Mouse (Mus musculus) ES-Bruce4 (cell line): ENCODE results near the gene 1700025C18Rik. TPM values are rescaled to one million over a fixed set of nuclear protein-coding genes. Genes with fewer than 3 reads are reported as not detected.

Experiments used
- H3K27ac ChIP-seq: 2 replicates; pipeline ENCODE4 v1.5.1; 2012; ENCODE audit warnings: low read length, inconsistent platforms; ENCODE audit not compliant: insufficient read depth
- H3K27me3 ChIP-seq: 2 replicates; pipeline ENCODE4 v1.6.1; 2012; ENCODE audit warnings: mild to moderate bottlenecking, low read length, inconsistent platforms; ENCODE audit not compliant: control insufficient read depth, poor library complexity, insufficient read depth, severe bottlenecking
- H3K36me3 ChIP-seq: 2 replicates; pipeline ENCODE4 v1.6.1; 2012; ENCODE audit warnings: inconsistent platforms, mild to moderate bottlenecking, low read length, moderate library complexity; ENCODE audit not compliant: control insufficient read depth, poor library complexity, insufficient read depth, severe bottlenecking
- H3K4me1 ChIP-seq: one replicate; pipeline ENCODE4 v1.8.1; 2011; ENCODE audit warnings: low read length; ENCODE audit not compliant: control insufficient read depth, insufficient read depth
- H3K4me3 ChIP-seq: 2 replicates; pipeline ENCODE4 v1.5.1; 2011; ENCODE audit warnings: low read depth, mild to moderate bottlenecking, low read length
- H3K9ac ChIP-seq: 2 replicates; pipeline ENCODE4 v1.6.1; 2012; ENCODE audit warnings: low read depth, mild to moderate bottlenecking, inconsistent platforms; ENCODE audit not compliant: poor library complexity, severe bottlenecking
- H3K9me3 ChIP-seq: replicated peaks from 2 replicates; pipeline ENCODE4 v1.6.1; 2012; ENCODE audit warnings: mild to moderate bottlenecking, low read length, inconsistent platforms; ENCODE audit not compliant: control insufficient read depth, poor library complexity, insufficient read depth, severe bottlenecking
- CTCF ChIP-seq: IDR thresholded peaks from one replicate; pipeline ENCODE4 v1.8.1; 2011; ENCODE audit warnings: low read depth, low read length
- EP300 ChIP-seq: IDR thresholded peaks from 2 replicates; pipeline ENCODE4 v1.6.1; 2011; ENCODE audit warnings: low read depth, low read length; ENCODE audit not compliant: insufficient read depth
- POLR2A ChIP-seq: IDR thresholded peaks from one replicate; pipeline ENCODE4 v1.8.1; 2011; ENCODE audit warnings: low read length; ENCODE audit not compliant: insufficient read depth
- polyA plus RNA-seq: library from polyadenylated mRNA; stranded (reverse); fragments of >200 nt; gene quantifications from 2 replicates; pipeline ENCODE4 v1.2.4, GENCODE M21; 2011; ENCODE audit warnings: low read depth; ENCODE audit not compliant: missing spikeins, insufficient read depth, insufficient read length

The 1700025C18Rik gene
- polyA plus RNA-seq, 1 experiment = not detected

DNA sequence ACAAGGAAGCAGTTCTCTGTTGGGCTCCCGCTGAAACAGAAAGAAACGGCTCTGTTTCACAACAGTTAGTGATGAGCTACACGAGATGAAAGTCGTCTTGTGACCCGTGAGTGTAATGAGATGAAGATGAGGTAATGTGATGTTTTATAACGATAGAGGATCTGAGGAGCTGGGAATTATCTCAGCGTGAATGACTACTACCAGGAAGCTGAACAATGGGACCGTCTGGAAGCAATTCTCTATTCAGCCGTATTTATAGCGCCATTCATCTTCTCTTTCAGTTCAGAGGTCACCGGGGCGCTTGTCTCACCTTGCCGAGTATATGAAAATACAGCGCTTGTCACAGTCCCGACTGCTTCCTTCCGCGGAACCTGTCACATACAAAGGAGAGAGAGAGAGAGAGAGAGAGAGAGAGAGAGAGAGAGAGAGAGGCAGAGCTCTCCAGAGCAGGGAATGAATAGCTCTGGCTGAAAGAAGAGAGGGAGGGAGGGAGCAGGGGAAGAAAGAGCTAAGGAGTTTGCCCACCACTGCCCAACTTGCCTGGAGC lies 47.4 kb downstream of the 1700025C18Rik start:
- Histone ChIP-seq H3K9ac (no peak overlapping the region), H3K27ac (no peak overlapping the region), H3K9me3 (no peaks in the 10 kb centered on the region), H3K36me3 (no peaks in the 10 kb centered on the region), H3K27me3 (no peaks in the 10 kb centered on the region), H3K4me1 (no peaks in the 10 kb centered on the region), H3K4me3 (no peak overlapping the region)
- TF ChIP-seq EP300 = no peak
- no peak for TF ChIP-seq CTCF
- TF ChIP-seq POLR2A = no peak

DNA sequence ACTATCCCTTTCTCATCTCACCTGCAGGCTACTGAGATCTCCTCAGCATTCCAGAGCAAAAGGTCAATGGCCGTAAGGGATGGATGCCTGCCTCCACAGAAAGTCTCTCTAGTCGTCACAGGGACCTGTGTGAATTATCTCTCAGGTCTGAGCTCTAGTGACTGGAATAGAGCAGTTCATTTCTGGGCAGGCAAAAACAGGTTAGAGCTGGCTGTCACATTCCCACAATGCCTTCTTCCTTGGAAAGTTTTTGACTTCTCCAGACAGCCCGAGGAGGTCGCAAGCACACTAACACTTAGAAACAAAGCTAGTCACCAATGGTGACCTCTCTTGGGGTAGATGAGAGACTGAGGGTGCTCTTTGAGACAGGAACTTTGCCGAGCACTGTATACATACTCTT lies 48.4 kb downstream of the 1700025C18Rik start:
- H3K36me3 ChIP-seq = no peaks in the 10 kb centered on the region
- no peak overlapping the region for H3K27ac ChIP-seq
- no peak overlapping the region for H3K9ac ChIP-seq
- no peaks in the 10 kb centered on the region for H3K4me1 ChIP-seq
- no peaks in the 10 kb centered on the region for H3K9me3 ChIP-seq
- no peak for TF ChIP-seq CTCF
- no peak for TF ChIP-seq EP300
- TF ChIP-seq POLR2A = no peak
- H3K4me3 ChIP-seq = no peak overlapping the region
- H3K27me3 ChIP-seq = no peaks in the 10 kb centered on the region

DNA sequence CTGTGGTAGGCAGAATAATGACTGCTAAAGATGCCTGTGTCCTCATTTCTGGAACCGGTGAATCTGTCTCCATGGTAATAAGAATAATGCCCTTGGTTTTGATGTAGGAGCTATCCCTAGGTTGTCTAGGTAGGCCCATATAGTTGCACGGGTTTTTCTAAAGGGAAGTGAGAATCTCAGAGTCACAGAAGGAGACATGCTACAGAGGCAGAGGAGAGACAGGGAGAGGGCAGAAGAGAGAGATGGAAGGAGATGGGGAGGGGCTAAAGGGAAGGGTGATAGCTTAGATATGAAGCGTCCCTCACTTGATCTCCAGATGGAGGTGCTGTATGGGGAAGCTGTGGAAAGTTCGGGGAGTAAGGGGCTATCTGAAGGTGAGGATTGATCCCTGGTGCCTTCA lies 53.1 kb downstream of the 1700025C18Rik start:
- H3K9me3 ChIP-seq = no peaks in the 10 kb centered on the region
- no peak overlapping the region for H3K9ac ChIP-seq
- H3K27me3 ChIP-seq = no peaks in the 10 kb centered on the region
- no peak for TF ChIP-seq CTCF
- no peak for TF ChIP-seq POLR2A
- no peak for TF ChIP-seq EP300
- H3K4me3 ChIP-seq = no peak overlapping the region
- H3K4me1 ChIP-seq = no peaks in the 10 kb centered on the region
- H3K27ac ChIP-seq = no peak overlapping the region
- no peaks in the 10 kb centered on the region for H3K36me3 ChIP-seq

DNA sequence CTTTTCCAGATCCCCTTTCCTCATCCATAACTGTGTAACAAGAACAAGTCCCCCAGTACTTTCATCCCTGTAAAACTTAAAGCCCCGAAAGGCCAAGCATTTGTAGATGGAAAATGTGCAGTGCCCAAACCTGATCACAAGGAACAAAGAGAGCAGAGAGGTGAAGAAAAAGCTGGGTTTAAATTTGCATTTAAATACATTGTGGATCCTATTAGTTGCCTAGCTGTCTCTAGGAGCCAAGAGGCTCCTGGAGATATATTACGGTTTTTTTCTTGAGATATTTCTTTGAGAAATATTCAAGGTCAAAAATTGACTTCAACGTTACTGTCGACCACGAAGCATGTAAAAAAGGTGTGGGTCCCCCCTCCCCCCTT lies 55.5 kb downstream of the 1700025C18Rik start:
- TF ChIP-seq POLR2A (no peak), CTCF (no peak), EP300 (no peak)
- Histone ChIP-seq H3K36me3 (no peaks in the 10 kb centered on the region), H3K4me1 (no peaks in the 10 kb centered on the region), H3K9ac (no peak overlapping the region), H3K4me3 (no peak overlapping the region), H3K27me3 (no peaks in the 10 kb centered on the region), H3K9me3 (no peaks in the 10 kb centered on the region), H3K27ac (no peak overlapping the region)

DNA sequence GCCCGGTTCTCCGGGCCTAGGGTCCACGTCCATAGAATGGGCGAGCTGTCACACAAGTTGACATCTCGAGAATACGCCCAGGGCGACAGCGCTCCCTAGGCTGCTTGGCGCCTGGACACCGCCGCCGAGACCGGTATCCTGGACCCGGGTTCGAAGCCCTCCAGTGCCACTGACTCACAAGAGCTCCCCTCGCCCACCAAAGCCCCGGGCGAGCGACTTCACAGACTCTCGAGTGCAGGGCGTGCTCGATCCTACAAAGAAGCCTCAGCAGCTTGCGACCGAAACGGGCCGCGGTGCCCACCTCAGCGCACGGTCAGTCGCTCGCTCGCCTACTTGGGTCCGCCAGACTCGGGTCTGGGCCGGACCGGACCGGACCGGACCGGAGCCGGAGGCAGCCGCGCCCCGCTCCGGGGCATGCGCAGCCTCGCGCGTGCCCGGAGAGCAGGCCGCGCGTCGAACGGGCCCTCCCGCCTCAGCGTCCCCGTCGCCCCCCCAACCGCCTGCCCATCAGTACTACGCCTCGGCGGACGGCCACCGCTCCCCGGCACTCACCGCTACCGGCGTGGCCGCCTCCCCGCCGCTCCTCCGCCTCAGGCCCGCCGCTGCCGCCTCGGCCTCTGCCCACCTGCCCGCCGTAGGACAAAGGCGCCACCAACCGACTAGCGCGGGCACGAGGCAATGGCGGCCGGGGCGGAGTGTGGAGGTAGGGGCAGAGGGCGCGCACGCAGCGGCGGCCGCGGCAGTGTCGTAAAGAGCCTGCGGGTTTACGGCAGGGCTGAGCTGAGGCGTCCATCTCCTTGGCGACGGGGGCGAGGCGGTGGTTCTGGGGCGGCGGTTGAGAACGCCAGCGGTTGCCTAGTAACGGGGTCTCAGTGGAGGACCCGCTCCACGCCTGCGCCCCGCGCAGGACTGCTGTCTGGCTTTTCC lies 56.2 kb downstream of the 1700025C18Rik start, which contains the start of gene Ncoa5:
Gene Ncoa5, minus strand, starts transcription at position 737 of the 927 bp plus-strand sequence.
- Histone ChIP-seq H3K27me3 (no peaks in the 10 kb centered on the region), H3K4me3 (peak within 1 kb of the TSS; percentile 89), H3K27ac (no peak within 1 kb of the TSS), H3K4me1 (no peaks in the 10 kb centered on the region), H3K36me3 (no peaks in the 10 kb centered on the region), H3K9ac (peak within 1 kb of the TSS; percentile 80), H3K9me3 (no peaks in the 10 kb centered on the region)
- TF ChIP-seq POLR2A = peak; percentile 57
- no peak for TF ChIP-seq CTCF

DNA sequence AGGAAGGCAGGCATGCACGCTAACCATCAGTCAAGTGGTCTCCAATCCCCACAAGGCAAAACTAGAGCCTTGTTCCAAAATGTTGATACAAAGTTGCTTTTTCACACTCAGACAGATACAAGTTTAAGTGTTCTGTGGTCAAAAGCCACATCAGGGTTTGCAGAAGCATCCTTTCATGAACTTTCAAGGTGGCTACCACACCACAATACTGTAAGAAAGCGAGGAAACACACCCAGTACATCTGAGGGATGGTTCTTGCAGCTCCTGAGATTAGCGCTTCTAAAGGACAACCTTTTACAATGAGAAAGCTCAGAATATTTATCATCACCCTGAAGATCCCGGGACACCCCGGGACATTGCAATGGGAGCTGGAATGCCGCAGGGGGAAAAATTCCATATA lies 57.2 kb downstream of the 1700025C18Rik start:
- peak overlapping the region; percentile 80 for H3K9ac ChIP-seq
- H3K4me1 ChIP-seq = no peaks in the 10 kb centered on the region
- TF ChIP-seq EP300 = no peak
- TF ChIP-seq CTCF = no peak
- no peak for TF ChIP-seq POLR2A
- no peaks in the 10 kb centered on the region for H3K27me3 ChIP-seq
- H3K27ac ChIP-seq = no peak overlapping the region
- peak overlapping the region; percentile 89 for H3K4me3 ChIP-seq
- no peaks in the 10 kb centered on the region for H3K9me3 ChIP-seq
- no peaks in the 10 kb centered on the region for H3K36me3 ChIP-seq
